Comparison of ENCODE assay signal across 7 mouse cellular contexts in the genomic region with DNA sequence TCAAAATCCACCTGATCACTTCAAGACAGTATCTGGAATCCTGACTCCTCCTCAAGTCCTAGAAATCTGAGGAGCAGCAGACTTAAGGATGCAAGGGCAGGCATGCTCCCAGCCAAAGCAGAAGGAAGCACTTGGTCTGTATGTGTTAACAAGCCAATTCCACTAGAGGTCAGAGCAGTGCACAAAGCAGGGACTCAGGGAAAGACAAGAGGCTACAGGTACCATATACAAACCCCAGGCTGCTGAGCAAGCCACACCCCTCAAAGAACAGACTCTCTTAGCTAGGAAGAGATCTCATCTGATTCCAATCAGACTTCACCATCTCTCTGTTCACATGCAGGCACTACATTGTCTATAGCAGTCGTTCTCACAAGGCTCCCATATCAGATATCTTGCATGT.
DNase-seq lines count a peak whose midpoint lies in the region; ATAC-seq lines count a peak whose summit lies in the region.

No protein-coding gene starts in this region.

- H3K4me1 ChIP-seq in kidney, embryonic 15.5 days: no peaks in the 10 kb centered on the region
- no peaks in the 10 kb centered on the region for H3K4me1 ChIP-seq in liver, embryonic 12.5 days

- H3K27me3 ChIP-seq in kidney, embryonic 15.5 days: no peaks in the 10 kb centered on the region
- no peaks in the 10 kb centered on the region for H3K27me3 ChIP-seq in liver, embryonic 12.5 days (replicated peaks)

- peak; percentile 95 for ATAC-seq in frontal cortex, adult (ENCODE audit: low TSS enrichment)
- peak; percentile 81 for ATAC-seq in kidney, embryonic 15.5 days (replicated peaks; ENCODE audit: low FRiP score)
- peak; percentile 52 for ATAC-seq in liver, embryonic 12.5 days
- ATAC-seq in neutrophil, adult 5-6 weeks (ENCODE audit: extremely low read depth, insufficient number of reproducible peaks, low FRiP score, poor library complexity, severe bottlenecking): peak; percentile 55; the same call in 1 of the 2 replicates

- no peaks in the 10 kb centered on the region for H3K36me3 ChIP-seq in kidney, embryonic 15.5 days
- H3K36me3 ChIP-seq in liver, embryonic 12.5 days: no peaks in the 10 kb centered on the region

- no peak overlapping the region for H3K4me2 ChIP-seq in kidney, embryonic 15.5 days
- no peak overlapping the region for H3K4me2 ChIP-seq in liver, embryonic 12.5 days

- no peaks in the 10 kb centered on the region for H3K9me3 ChIP-seq in kidney, embryonic 15.5 days (replicated peaks)
- H3K9me3 ChIP-seq in liver, embryonic 12.5 days (replicated peaks): no peaks in the 10 kb centered on the region

- H3K4me3 ChIP-seq in kidney, embryonic 15.5 days (replicated peaks): no peak overlapping the region
- no peak overlapping the region for H3K4me3 ChIP-seq in liver, embryonic 12.5 days

- DNase-seq in urinary bladder, postnatal 14 days (ENCODE audit: low spot score): peak; percentile 40
- no peak for DNase-seq in urinary bladder, postnatal 4 days (ENCODE audit: low spot score in 2 of 2)
- peak; percentile 29 to 57 for DNase-seq in adrenal gland, postnatal 36 days

- no peak overlapping the region for H3K9ac ChIP-seq in kidney, embryonic 15.5 days
- H3K9ac ChIP-seq in liver, embryonic 12.5 days: no peak overlapping the region

- WGBS in kidney, embryonic 15.5 days: 35% methylated on average over 1 of the region's 1 CpGs
- WGBS in liver, embryonic 12.5 days (ENCODE audit: insufficient replicate concordance): 42% methylated on average over 1 of the region's 1 CpGs

- H3K27ac ChIP-seq in kidney, embryonic 15.5 days: no peak overlapping the region
- no peak overlapping the region for H3K27ac ChIP-seq in liver, embryonic 12.5 days

Comparison
In these comparisons a context has a peak if more than half of its experiments do, and no peak if none do; other contexts are left out.
1. DNase-seq: peak in urinary bladder, postnatal 14 days (single experiment) and adrenal gland, postnatal 36 days (2 of 2); none in urinary bladder, postnatal 4 days (0 of 2).
2. Peak in every context shown above with its lines, with median percentiles within 50 percentile points of each other: ATAC-seq.